Mouse (Mus musculus) thymus, adult 2 months (tissue): ENCODE results near the gene Chrdl2.

ENCODE experiments used
- CTCF ChIP-seq: fragments of 200-500 bp; IDR thresholded peaks from 2 replicates; pipeline ENCODE4 v1.5.1; 2012; ENCODE audit warnings: mild to moderate bottlenecking, control low read depth, low read length, moderate library complexity, borderline replicate concordance; ENCODE audit not compliant: control insufficient read depth, poor library complexity, insufficient read depth; ENCODE audit errors: extremely low read depth
- POLR2A ChIP-seq: fragments of 200-500 bp; IDR thresholded peaks from 2 replicates; pipeline ENCODE4 v1.6.1; 2012; ENCODE audit warnings: mild to moderate bottlenecking, low read length, control low read depth, moderate library complexity; ENCODE audit not compliant: control insufficient read depth, poor library complexity, insufficient read depth; ENCODE audit errors: extremely low read depth

GRCm38 (mm10) chr7:99971926-99972325 is 34.0 kb upstream of the Chrdl2 start:
- TF ChIP-seq CTCF = no peak
- TF ChIP-seq POLR2A = no peak
